Mouse (Mus musculus) neural tube, embryonic 14.5 days (tissue): ENCODE results near the gene Shank1. TPM values are rescaled to one million over a fixed set of nuclear protein-coding genes. Genes with fewer than 3 reads are reported as not detected.

Source experiments
- ATAC-seq: fragments of 200-750 bp; cut with Nextera tagmentation; 2 replicates; pipeline ENCODE4 v1.8.0; 2017; ENCODE audit warnings: low read depth, mild to moderate bottlenecking, moderate TSS enrichment, moderate library complexity
- H3K27ac ChIP-seq: fragments of 300-500 bp; sonication (generic); 2 replicates; pipeline ENCODE4 v1.5.1; 2014; ENCODE audit warnings: low read depth, mild to moderate bottlenecking, control low read depth, low read length, moderate library complexity, mixed read lengths
- H3K27me3 ChIP-seq: fragments of 300-500 bp; sonication (generic); 2 replicates; pipeline ENCODE4 v1.6.1; 2014; ENCODE audit warnings: low read length; ENCODE audit not compliant: control insufficient read depth, insufficient read depth
- H3K36me3 ChIP-seq: fragments of 300-500 bp; sonication (generic); 2 replicates; pipeline ENCODE4 v1.6.1; 2014; ENCODE audit warnings: low read length, mixed read lengths; ENCODE audit not compliant: control insufficient read depth, insufficient read depth
- H3K4me1 ChIP-seq: fragments of 300-500 bp; sonication (generic); 2 replicates; pipeline ENCODE4 v1.6.1; 2014; ENCODE audit warnings: low read length; ENCODE audit not compliant: control insufficient read depth, insufficient read depth
- H3K4me2 ChIP-seq: fragments of 300-500 bp; sonication (generic); 2 replicates; pipeline ENCODE4 v1.6.1; 2014; ENCODE audit warnings: mild to moderate bottlenecking, low read depth, low read length, control low read depth
- H3K4me3 ChIP-seq: fragments of 300-500 bp; sonication (generic); 2 replicates; pipeline ENCODE4 v1.5.1; 2014; ENCODE audit warnings: low read depth, low read length, control low read depth, mixed read lengths
- H3K9ac ChIP-seq: fragments of 300-500 bp; sonication (generic); replicated peaks from 2 replicates; pipeline ENCODE4 v1.6.1; 2014; ENCODE audit warnings: low read depth, mild to moderate bottlenecking, control low read depth, low read length, mixed read lengths
- H3K9me3 ChIP-seq: fragments of 300-500 bp; sonication (generic); 2 replicates; pipeline ENCODE4 v1.6.1; 2016; ENCODE audit warnings: low read length; ENCODE audit not compliant: control insufficient read depth
- WGBS: fragments of 180-500 bp; shearing (Covaris S2); extraction: QIAGEN DNeasy Blood & Tissue Kit; methylation state at CpG from one replicate; pipeline ENCODE4 v1.1.7; 2014; 5-methylcytosine and 5-hydroxymethylcytosine counted together
- polyA plus RNA-seq: library from polyadenylated mRNA; unstranded; fragments of >200 nt; fragmentation: Nextera tagmentation; extraction: Ambion mirVana; gene quantifications from 2 replicates; pipeline ENCODE4 v1.2.1, GENCODE M21; 2014

Shank1 gene
- polyA plus RNA-seq, 1 experiment from 2014 or later, result 62.7 TPM

DNA sequence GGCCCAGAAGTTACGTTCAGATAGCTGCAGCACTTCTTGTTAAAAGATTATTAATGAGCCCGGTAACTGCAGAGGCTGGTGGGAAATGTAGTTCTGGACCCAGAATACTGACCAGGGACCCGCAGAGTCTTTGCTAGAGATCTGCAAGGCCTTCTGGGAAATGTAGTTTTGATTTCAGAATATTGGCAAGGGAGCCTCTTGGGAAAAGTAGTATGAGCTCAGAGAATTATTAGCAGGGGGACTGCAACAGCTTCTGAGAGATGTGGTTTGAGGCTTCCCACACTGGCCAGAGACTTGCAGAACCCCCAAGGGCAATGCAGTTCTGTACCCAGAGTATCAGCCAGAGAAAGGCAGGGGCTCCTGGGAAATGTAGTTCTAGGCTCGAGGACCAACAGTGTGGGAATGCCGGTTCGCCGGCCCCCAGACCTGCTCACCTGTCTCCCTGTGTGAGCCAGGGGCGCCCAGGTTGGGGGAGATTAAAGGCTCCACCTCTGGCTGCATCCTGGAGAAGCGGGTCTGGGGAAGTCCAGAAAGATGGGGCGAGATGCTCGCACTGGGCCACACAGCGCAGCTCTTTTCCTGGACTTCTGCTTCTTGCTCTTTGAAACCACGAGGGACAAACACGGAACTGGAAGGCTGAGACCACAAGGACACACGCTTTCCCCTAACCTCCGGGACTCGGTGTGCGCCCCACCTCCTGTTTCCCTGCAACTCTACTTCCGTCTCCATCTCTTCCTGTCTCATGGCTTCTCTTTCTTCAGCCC lies 64.0 kb downstream of the Shank1 start:
- Histone ChIP-seq H3K4me1 (peaks cover 4% of the 10 kb centered on the region; the same call in 1 of the 2 replicates), H3K9ac (peak overlapping the region; percentile 56), H3K4me2 (peak overlapping the region; percentile 74), H3K4me3 (peak overlapping the region; percentile 43), H3K27me3 (no peaks in the 10 kb centered on the region), H3K27ac (peak overlapping the region; percentile 44), H3K36me3 (no peaks in the 10 kb centered on the region), H3K9me3 (no peaks in the 10 kb centered on the region)
- ATAC-seq, result peak; percentile 91
- under 1% methylated on average over 19 of the region's 19 CpGs for WGBS

DNA sequence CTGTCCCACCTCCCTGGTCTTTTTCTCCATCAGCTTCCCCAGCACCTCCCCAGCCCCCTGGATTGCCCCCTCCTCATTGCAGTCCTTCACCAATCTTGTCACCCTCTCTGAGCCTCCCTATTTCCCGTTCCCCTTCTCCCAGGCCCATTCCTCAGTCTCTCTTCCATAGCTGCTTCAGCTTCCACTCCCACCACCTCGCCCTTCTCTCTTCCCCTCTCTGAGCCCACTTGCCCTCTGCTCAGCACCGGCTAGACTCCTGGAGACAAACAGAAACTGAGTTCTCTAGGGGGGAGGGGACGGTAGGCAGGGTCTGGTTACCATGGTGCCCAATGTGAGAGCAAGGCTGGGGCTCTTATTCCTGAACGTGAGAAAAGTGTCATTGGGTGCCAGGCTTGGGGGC lies 64.7 kb downstream of the Shank1 start:
- peak overlapping the region; percentile 74 for H3K4me2 ChIP-seq
- peak overlapping the region; percentile 44 for H3K27ac ChIP-seq
- ATAC-seq, result peak; percentile 18
- peak overlapping the region; percentile 43 for H3K4me3 ChIP-seq
- no peaks in the 10 kb centered on the region for H3K27me3 ChIP-seq
- peak overlapping the region; percentile 56 for H3K9ac ChIP-seq
- H3K4me1 ChIP-seq, result peaks cover 4% of the 10 kb centered on the region; the same call in 1 of the 2 replicates
- 0% methylated on average over 5 of the region's 5 CpGs for WGBS
- H3K9me3 ChIP-seq, result no peaks in the 10 kb centered on the region
- H3K36me3 ChIP-seq, result no peaks in the 10 kb centered on the region

DNA sequence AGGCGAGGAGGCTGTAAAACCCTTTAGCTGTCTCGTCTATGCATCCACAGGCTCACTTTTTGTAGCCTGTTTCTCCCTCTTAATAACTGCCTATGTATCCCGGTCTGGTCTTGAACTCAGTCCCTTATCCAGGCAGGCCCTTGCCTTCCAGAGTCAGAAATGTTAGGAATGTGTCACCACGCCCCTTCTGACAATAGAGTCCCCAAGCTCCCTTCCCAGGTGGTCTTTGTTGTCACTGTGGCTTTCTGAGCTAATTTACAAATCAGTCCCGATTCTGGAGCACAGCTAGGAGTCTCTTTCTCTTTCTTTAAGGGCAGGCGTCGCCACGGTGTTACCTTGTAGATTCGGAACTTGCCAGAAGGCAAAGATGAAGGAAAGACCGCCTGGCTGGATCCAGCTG lies 65.2 kb downstream of the Shank1 start:
- Histone ChIP-seq H3K9ac (peak overlapping the region; percentile 56; the same call in 1 of the 2 replicates), H3K4me2 (peak overlapping the region; percentile 74), H3K4me3 (peak overlapping the region; percentile 43), H3K4me1 (peaks cover 4% of the 10 kb centered on the region; the same call in 1 of the 2 replicates), H3K36me3 (no peaks in the 10 kb centered on the region), H3K9me3 (no peaks in the 10 kb centered on the region), H3K27ac (peak overlapping the region; percentile 44; the same call in 1 of the 2 replicates), H3K27me3 (no peaks in the 10 kb centered on the region)
- WGBS, result 7% methylated on average over 10 of the region's 10 CpGs
- ATAC-seq, result no peak

DNA sequence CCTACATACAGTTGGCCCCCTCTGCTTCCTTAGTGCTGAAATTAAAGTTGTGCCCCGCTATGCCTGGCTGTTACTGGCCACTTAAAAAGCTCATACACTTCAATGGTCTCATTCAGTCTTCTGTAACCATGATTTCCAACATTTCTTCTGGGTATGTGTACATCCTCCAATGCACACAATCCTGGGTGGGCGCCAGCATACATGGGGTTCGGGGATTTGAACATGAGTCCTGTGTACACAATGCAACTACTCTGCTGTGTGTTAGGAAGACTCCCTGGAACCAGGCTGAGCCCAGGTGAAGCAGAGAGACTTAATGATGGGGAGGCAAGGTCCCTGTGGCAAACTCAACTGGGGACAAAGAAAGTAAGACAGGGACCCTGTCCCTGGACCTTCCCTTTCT lies 65.7 kb downstream of the Shank1 start:
- Histone ChIP-seq H3K36me3 (no peaks in the 10 kb centered on the region), H3K27me3 (no peaks in the 10 kb centered on the region), H3K4me3 (no peak overlapping the region), H3K9me3 (no peaks in the 10 kb centered on the region), H3K9ac (no peak overlapping the region), H3K27ac (no peak overlapping the region), H3K4me1 (peaks cover 4% of the 10 kb centered on the region; the same call in 1 of the 2 replicates), H3K4me2 (no peak overlapping the region)
- no peak for ATAC-seq
- WGBS, result 63% methylated on average over 3 of the region's 3 CpGs

DNA sequence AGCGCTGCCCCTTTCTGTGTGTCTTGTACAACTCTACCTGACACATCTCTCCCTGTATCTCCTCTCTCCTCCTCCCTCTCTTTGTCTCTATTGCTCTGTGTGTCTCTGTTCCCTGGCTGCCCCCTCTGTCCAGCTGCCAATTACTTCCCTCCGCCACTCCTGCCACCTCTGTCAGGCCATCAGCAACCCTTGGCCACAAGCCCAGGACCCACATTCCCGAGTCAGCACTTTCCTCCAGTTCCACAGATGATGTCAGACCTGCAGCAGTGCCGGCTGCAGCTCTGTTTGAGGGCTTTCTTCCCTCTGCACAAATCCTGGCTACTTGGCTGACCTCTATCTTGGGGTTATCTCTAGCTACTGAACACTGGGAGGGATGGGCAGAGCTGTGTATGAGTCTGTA lies 68.2 kb downstream of the Shank1 start:
- WGBS, result 58% methylated on average over 4 of the region's 4 CpGs
- Histone ChIP-seq H3K27me3 (no peaks in the 10 kb centered on the region), H3K4me3 (no peak overlapping the region), H3K9me3 (no peaks in the 10 kb centered on the region), H3K27ac (no peak overlapping the region), H3K36me3 (no peaks in the 10 kb centered on the region), H3K9ac (no peak overlapping the region), H3K4me2 (no peak overlapping the region), H3K4me1 (peaks cover 4% of the 10 kb centered on the region)
- no peak for ATAC-seq

DNA sequence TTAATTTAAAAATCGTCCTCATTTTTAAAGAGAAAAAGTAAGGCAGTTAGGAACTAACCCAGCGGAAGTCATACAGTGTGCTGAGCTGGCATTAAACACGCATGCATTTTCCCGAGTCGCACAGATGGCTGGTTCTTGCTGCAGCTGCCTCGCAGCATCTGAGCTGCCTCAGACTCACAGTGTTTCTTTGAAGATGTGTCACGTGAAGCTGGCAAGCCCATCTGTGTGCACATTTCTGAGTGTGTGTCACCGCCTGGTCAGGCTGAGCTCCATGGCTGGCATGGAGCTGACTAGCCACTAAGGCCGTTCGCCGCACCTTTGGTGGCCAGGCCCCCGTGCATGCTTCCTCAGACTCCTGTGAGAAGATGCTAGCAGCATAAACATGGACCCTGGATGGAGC lies 72.5 kb downstream of the Shank1 start:
- no peaks in the 10 kb centered on the region; the same call in 1 of the 2 replicates for H3K4me1 ChIP-seq
- 0 out of 2 replicates have a peak, but pooled peaks cover 2% of the 10 kb centered on the region for H3K27me3 ChIP-seq
- H3K4me2 ChIP-seq, result 0 out of 2 replicates have a peak overlapping the region, but pooled peaks have one; percentile 6
- ATAC-seq, result no peak
- no peak overlapping the region for H3K4me3 ChIP-seq
- no peaks in the 10 kb centered on the region for H3K9me3 ChIP-seq
- no peaks in the 10 kb centered on the region for H3K36me3 ChIP-seq
- no peak overlapping the region for H3K9ac ChIP-seq
- 52% methylated on average over 12 of the region's 12 CpGs for WGBS
- H3K27ac ChIP-seq, result peak overlapping the region; percentile 66

DNA sequence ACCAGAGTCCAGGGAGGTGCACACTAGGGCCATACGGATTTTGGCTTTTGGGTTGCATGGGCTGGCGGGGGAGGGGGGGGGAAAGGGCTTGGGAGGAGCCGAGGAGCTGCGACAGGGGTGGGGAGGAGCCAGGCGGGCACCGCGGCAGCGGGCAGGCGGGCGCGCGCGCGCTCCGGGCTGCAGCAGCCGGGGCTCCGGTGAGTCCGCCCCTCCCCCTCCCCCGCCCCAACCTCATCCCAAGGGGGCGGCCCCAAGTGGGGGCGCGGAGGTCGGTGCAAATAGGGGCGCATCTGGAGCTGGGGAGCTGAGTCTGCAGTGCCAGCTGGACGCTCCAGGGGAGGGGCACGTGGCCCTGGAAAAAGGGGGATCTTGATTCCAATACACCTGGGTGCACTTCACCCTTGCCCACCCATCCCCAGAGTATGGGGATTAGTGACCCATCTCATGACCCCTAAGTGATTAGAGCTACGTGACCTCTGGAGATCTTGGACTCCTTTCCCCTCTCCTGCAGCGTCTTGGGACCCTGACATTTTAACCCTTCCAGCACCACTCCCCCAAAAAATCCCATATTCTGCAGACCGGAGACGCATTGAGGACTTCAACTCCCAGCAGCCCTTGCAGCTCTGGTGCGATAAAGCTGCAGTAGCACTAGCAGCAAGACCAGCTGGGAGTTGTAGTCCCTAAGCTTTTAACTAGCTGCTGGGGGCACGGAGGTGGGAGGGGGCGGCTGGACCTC lies 74.1 kb downstream of the Shank1 start, which contains the start of gene Syt3:
Gene Syt3, plus strand, starts transcription at position 123 of the 736 bp plus-strand sequence.
- Histone ChIP-seq H3K9me3 (no peaks in the 10 kb centered on the region), H3K4me2 (peak within 1 kb of the TSS; percentile 83), H3K9ac (peak within 1 kb of the TSS; percentile 64), H3K4me1 (no peaks in the 10 kb centered on the region; the same call in 1 of the 2 replicates), H3K27ac (peak within 1 kb of the TSS; percentile 66), H3K27me3 (0 out of 2 replicates have a peak, but pooled peaks cover 2% of the 10 kb centered on the region), H3K4me3 (peak within 1 kb of the TSS; percentile 45), H3K36me3 (no peaks in the 10 kb centered on the region)
- ATAC-seq, result peak; percentile 91
- under 1% methylated on average over 30 of the region's 33 CpGs for WGBS

DNA sequence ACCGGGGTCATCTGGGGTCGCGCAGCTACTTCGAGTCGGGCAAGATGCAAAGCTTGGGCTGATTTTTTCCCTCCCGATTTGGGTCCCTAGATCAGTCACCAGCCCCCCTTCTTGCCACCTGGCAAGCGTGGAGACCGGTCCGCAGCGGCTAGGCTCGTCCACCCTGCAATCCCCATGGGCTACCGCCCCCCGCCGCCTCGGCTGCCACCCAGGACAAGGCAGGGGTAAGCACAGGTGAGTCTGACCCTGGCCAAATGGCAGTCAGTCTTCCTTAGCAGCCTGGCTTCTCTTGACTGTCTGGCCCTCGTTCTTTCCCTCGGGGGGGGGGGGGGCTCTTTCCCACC lies 74.6 kb downstream of the Shank1 start:
- under 1% methylated on average over 17 of the region's 17 CpGs for WGBS
- peak overlapping the region; percentile 64 for H3K9ac ChIP-seq

More for the DNA sequence above, 74.6 kb downstream of the Shank1 start:
- 0 out of 2 replicates have a peak, but pooled peaks cover 2% of the 10 kb centered on the region for H3K27me3 ChIP-seq
- H3K4me1 ChIP-seq, result no peaks in the 10 kb centered on the region; the same call in 1 of the 2 replicates
- H3K9me3 ChIP-seq, result no peaks in the 10 kb centered on the region
- peak overlapping the region; percentile 83 for H3K4me2 ChIP-seq
- H3K36me3 ChIP-seq, result no peaks in the 10 kb centered on the region
- peak overlapping the region; percentile 45 for H3K4me3 ChIP-seq
- ATAC-seq, result peak; percentile 54
- H3K27ac ChIP-seq, result no peak overlapping the region; the same call in 1 of the 2 replicates
